Mouse (Mus musculus) embryonic fibroblast, embryonic 13.5 days (primary cell): Measurements from ENCODE around the gene Mras.

Source experiments
- CTCF ChIP-seq: IDR thresholded peaks from 2 replicates; pipeline ENCODE4 v1.5.1; 2011; ENCODE audit warnings: mild to moderate bottlenecking, control low read depth, low read length, moderate library complexity, borderline replicate concordance; ENCODE audit not compliant: insufficient read depth
- POLR2A ChIP-seq: IDR thresholded peaks from 2 replicates; pipeline ENCODE4 v1.6.1; 2011; ENCODE audit warnings: low read depth, mild to moderate bottlenecking, control low read depth, low read length, moderate library complexity

- TF ChIP-seq POLR2A (no peak), CTCF (no peak)
Measured at GRCm38 (mm10) chr9:99388856-99389255, 48.3 kb downstream of the Mras start.
